Mouse (Mus musculus) neural tube, embryonic 14.5 days (tissue): ENCODE measurements around the gene Vma21. TPM values are rescaled to one million over a fixed set of nuclear protein-coding genes. Genes with fewer than 3 reads are reported as not detected.

Experiments used
- ATAC-seq: fragments of 200-750 bp; cut with Nextera tagmentation; 2 replicates; pipeline ENCODE4 v1.8.0; 2017; ENCODE audit warnings: low read depth, mild to moderate bottlenecking, moderate TSS enrichment, moderate library complexity
- H3K27ac ChIP-seq: fragments of 300-500 bp; sonication (generic); 2 replicates; pipeline ENCODE4 v1.5.1; 2014; ENCODE audit warnings: low read depth, mild to moderate bottlenecking, control low read depth, low read length, moderate library complexity, mixed read lengths
- H3K27me3 ChIP-seq: fragments of 300-500 bp; sonication (generic); 2 replicates; pipeline ENCODE4 v1.6.1; 2014; ENCODE audit warnings: low read length; ENCODE audit not compliant: control insufficient read depth, insufficient read depth
- H3K36me3 ChIP-seq: fragments of 300-500 bp; sonication (generic); 2 replicates; pipeline ENCODE4 v1.6.1; 2014; ENCODE audit warnings: low read length, mixed read lengths; ENCODE audit not compliant: control insufficient read depth, insufficient read depth
- H3K4me1 ChIP-seq: fragments of 300-500 bp; sonication (generic); 2 replicates; pipeline ENCODE4 v1.6.1; 2014; ENCODE audit warnings: low read length; ENCODE audit not compliant: control insufficient read depth, insufficient read depth
- H3K4me2 ChIP-seq: fragments of 300-500 bp; sonication (generic); 2 replicates; pipeline ENCODE4 v1.6.1; 2014; ENCODE audit warnings: mild to moderate bottlenecking, low read depth, low read length, control low read depth
- H3K4me3 ChIP-seq: fragments of 300-500 bp; sonication (generic); 2 replicates; pipeline ENCODE4 v1.5.1; 2014; ENCODE audit warnings: low read depth, low read length, control low read depth, mixed read lengths
- H3K9ac ChIP-seq: fragments of 300-500 bp; sonication (generic); replicated peaks from 2 replicates; pipeline ENCODE4 v1.6.1; 2014; ENCODE audit warnings: low read depth, mild to moderate bottlenecking, control low read depth, low read length, mixed read lengths
- H3K9me3 ChIP-seq: fragments of 300-500 bp; sonication (generic); 2 replicates; pipeline ENCODE4 v1.6.1; 2016; ENCODE audit warnings: low read length; ENCODE audit not compliant: control insufficient read depth
- WGBS: fragments of 180-500 bp; shearing (Covaris S2); extraction: QIAGEN DNeasy Blood & Tissue Kit; methylation state at CpG from one replicate; pipeline ENCODE4 v1.1.7; 2014; 5-methylcytosine and 5-hydroxymethylcytosine counted together
- polyA plus RNA-seq: library from polyadenylated mRNA; unstranded; fragments of >200 nt; fragmentation: Nextera tagmentation; extraction: Ambion mirVana; gene quantifications from 2 replicates; pipeline ENCODE4 v1.2.1, GENCODE M21; 2014

The Vma21 gene
- 46.4 and 46.8 TPM in 2 replicates for polyA plus RNA-seq

GRCm38 (mm10) chrX:71815631-71816345, at the start of gene Vma21:
Gene Vma21, plus strand, starts transcription at chrX:71815924.
- ATAC-seq = no peak; the same call in 1 of the 2 replicates
- H3K4me3 ChIP-seq = peak within 1 kb of the TSS; percentile 50
- peak within 1 kb of the TSS; percentile 79 for H3K27ac ChIP-seq
- peak within 1 kb of the TSS; percentile 48 for H3K4me2 ChIP-seq
- H3K27me3 ChIP-seq = no peaks in the 10 kb centered on the region
- no peaks in the 10 kb centered on the region for H3K9me3 ChIP-seq
- H3K4me1 ChIP-seq = no peaks in the 10 kb centered on the region
- peak within 1 kb of the TSS; percentile 69 for H3K9ac ChIP-seq
- no peaks in the 10 kb centered on the region for H3K36me3 ChIP-seq
- 37% methylated on average over 12 of the region's 12 CpGs for WGBS

DNA sequence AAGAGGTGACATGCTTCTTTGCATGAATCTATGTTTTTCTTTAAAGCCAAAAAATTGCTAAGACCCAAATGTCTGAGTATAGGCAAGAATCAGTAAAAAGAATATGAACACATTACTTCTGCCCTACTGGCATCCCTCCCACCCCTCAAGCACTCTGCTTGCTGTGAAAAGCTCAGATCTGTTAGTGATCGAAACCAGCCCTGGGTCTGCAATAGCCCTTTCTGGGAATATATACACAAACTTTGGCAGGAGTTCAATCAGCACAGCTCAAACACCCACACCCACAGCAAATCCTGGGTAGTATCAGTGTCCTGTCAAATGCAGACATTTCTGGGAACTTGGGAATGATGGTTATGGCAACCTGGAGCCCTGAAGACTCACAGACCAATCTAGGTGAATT, 47.8 kb upstream of the Vma21 start:
- Histone ChIP-seq H3K36me3 (no peaks in the 10 kb centered on the region), H3K9ac (no peak overlapping the region), H3K27ac (no peak overlapping the region), H3K9me3 (no peaks in the 10 kb centered on the region), H3K27me3 (no peaks in the 10 kb centered on the region), H3K4me1 (no peaks in the 10 kb centered on the region), H3K4me3 (no peak overlapping the region), H3K4me2 (no peak overlapping the region)
- 100% methylated on average over 1 of the region's 1 CpGs for WGBS
- no peak for ATAC-seq

GRCm38 (mm10) chrX:71791106-71791505, 24.6 kb upstream of the Vma21 start:
- WGBS = 14% methylated on average over 4 of the region's 4 CpGs
- H3K4me2 ChIP-seq = no peak overlapping the region

DNA sequence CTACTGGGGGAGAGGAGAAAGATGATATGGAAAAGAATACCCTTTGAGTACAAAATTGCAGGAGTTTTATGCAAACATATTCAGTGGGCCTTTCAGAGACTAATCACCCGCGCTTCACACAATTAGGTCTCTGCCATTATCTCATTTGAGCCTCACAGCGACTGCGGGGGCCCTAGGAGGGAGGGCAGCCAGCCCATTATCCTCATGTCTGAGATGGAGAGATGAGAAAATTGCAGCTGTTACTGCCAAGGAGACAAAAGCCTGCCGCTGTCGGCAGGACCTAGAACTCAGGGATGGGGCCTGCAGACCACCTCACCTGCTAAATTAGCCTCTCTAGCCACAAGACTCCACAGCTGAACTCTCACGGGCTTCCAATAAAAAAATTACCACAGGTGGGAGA, 18.0 kb upstream of the Vma21 start:
- Histone ChIP-seq H3K27ac (no peak overlapping the region), H3K36me3 (no peaks in the 10 kb centered on the region), H3K4me1 (no peaks in the 10 kb centered on the region), H3K27me3 (no peaks in the 10 kb centered on the region), H3K4me2 (no peak overlapping the region), H3K9me3 (no peaks in the 10 kb centered on the region), H3K9ac (no peak overlapping the region), H3K4me3 (no peak overlapping the region)
- 30% methylated on average over 7 of the region's 7 CpGs for WGBS
- ATAC-seq = no peak

More at GRCm38 (mm10) chrX:71791106-71791505, 24.6 kb upstream of the Vma21 start:
- Histone ChIP-seq H3K4me1 (no peaks in the 10 kb centered on the region), H3K4me3 (no peak overlapping the region), H3K27ac (no peak overlapping the region), H3K9me3 (no peaks in the 10 kb centered on the region), H3K9ac (no peak overlapping the region), H3K27me3 (no peaks in the 10 kb centered on the region), H3K36me3 (no peaks in the 10 kb centered on the region)
- ATAC-seq = no peak

GRCm38 (mm10) chrX:71798883-71799282, 16.8 kb upstream of the Vma21 start:
- WGBS = 69% methylated on average over 5 of the region's 5 CpGs
- H3K4me2 ChIP-seq = no peak overlapping the region
- no peak for ATAC-seq

DNA sequence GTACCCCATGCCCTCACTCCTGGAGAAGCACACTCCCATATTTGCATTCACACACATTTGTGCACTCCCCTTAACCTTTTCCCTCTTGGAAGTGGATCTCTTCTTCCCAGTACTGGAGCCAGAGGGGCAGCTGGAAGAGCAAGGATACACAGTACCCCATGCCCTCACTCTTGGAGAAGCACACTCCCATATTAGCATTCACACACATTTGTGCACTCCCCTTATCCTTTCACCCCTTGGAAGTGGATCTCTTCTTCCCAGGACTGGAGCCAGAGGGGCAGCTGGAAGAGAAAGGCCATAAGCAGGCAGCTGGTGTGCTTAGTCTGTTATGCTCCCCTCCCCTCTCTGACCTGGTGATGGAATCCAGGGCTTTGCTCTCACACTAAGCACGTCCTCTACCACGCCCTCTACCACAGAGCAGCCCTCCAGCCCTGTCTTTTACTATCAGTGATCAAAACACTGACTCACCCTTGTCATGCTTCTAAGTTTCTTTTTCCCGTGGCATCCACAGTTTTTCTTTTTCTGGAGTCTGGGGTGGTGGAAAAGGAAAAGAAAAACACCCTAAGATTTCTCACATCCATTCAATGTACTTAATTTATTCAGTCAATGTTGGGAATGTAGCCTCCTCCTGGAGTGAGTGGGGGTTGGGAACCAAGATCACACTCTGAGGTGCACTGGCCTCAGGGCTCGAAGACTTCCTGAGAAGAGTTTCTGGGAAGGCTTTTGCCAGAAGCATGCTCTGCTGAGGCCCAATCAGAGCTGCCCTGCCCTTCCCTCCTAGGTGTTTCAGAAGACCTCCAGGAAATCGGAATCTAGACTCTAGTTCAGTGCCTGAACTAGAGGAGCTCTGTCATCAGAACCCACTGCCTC, 3.5 kb upstream of the Vma21 start:
- Histone ChIP-seq H3K27ac (no peak overlapping the region), H3K9me3 (no peaks in the 10 kb centered on the region), H3K4me3 (no peak overlapping the region), H3K4me1 (no peaks in the 10 kb centered on the region), H3K4me2 (no peak overlapping the region), H3K27me3 (no peaks in the 10 kb centered on the region), H3K9ac (no peak overlapping the region), H3K36me3 (no peaks in the 10 kb centered on the region)
- WGBS = 52% methylated on average over 5 of the region's 5 CpGs
- no peak for ATAC-seq

More at GRCm38 (mm10) chrX:71798883-71799282, 16.8 kb upstream of the Vma21 start:
- Histone ChIP-seq H3K4me1 (no peaks in the 10 kb centered on the region), H3K4me3 (no peak overlapping the region), H3K27me3 (no peaks in the 10 kb centered on the region), H3K27ac (no peak overlapping the region), H3K9ac (no peak overlapping the region), H3K36me3 (no peaks in the 10 kb centered on the region), H3K9me3 (no peaks in the 10 kb centered on the region)

- Histone ChIP-seq H3K9me3 (no peaks in the 10 kb centered on the region), H3K9ac (peak overlapping the region; percentile 69), H3K27ac (peak overlapping the region; percentile 79), H3K4me3 (peak overlapping the region; percentile 50), H3K4me2 (peak overlapping the region; percentile 48), H3K4me1 (no peaks in the 10 kb centered on the region), H3K27me3 (no peaks in the 10 kb centered on the region), H3K36me3 (no peaks in the 10 kb centered on the region)
- peak; percentile 99 for ATAC-seq
- WGBS = 17% methylated on average over 27 of the region's 52 CpGs
Measured at GRCm38 (mm10) chrX:71816401-71816857, 705 bp downstream of the Vma21 start.

GRCm38 (mm10) chrX:71816931-71817361, 1.2 kb downstream of the Vma21 start:
- H3K27me3 ChIP-seq = no peaks in the 10 kb centered on the region
- H3K9me3 ChIP-seq = no peaks in the 10 kb centered on the region
- peak overlapping the region; percentile 45 for H3K4me2 ChIP-seq
- WGBS = 16% methylated on average over 13 of the region's 14 CpGs
- peak overlapping the region; percentile 69 for H3K9ac ChIP-seq
- ATAC-seq = peak; percentile 32
- H3K4me3 ChIP-seq = peak overlapping the region; percentile 50
- no peaks in the 10 kb centered on the region for H3K4me1 ChIP-seq
- peak overlapping the region; percentile 79 for H3K27ac ChIP-seq
- H3K36me3 ChIP-seq = no peaks in the 10 kb centered on the region

DNA sequence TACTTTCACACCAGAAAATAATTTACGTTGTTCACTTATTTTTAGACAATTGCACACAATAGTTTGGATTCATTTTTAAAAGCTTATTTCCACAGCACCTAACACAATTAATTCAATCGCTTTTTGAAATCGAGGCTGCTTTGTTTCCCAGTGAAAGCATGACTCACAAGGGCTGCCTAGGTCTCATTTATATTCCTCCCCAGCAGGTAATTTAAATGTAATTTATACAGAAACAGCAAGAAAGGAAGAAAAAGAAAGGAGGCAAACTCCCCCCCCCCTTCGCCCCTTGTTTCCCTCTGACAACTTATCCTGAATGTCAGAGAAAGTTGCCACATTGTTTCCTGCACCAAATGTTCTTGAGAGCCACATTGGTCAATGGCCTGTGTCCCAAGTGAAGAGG, 23.2 kb downstream of the Vma21 start:
- H3K27me3 ChIP-seq = no peaks in the 10 kb centered on the region
- no peak overlapping the region for H3K4me2 ChIP-seq
- 40% methylated on average over 4 of the region's 4 CpGs for WGBS

More for the DNA sequence above, 23.2 kb downstream of the Vma21 start:
- H3K27ac ChIP-seq = no peak overlapping the region
- no peaks in the 10 kb centered on the region for H3K36me3 ChIP-seq
- no peak overlapping the region for H3K4me3 ChIP-seq
- no peaks in the 10 kb centered on the region for H3K9me3 ChIP-seq
- ATAC-seq = no peak
- no peak overlapping the region for H3K9ac ChIP-seq
- no peaks in the 10 kb centered on the region for H3K4me1 ChIP-seq
